Mouse (Mus musculus) forebrain, embryonic 16.5 days (tissue): ENCODE results near the gene Tmem184a. TPM values are rescaled to one million over a fixed set of nuclear protein-coding genes. Genes with fewer than 3 reads are reported as not detected.
A peak's percentile ranks its signal among the peaks of the same experiment; 100 is the strongest.

Source experiments
- ATAC-seq: fragments of 200-750 bp; cut with Nextera tagmentation; 2 replicates; pipeline ENCODE4 v1.8.0; 2017; ENCODE audit warnings: mild to moderate bottlenecking, moderate library complexity
- H3K27ac ChIP-seq: fragments of 300-500 bp; sonication (generic); 2 replicates; pipeline ENCODE4 v1.5.1; 2014; ENCODE audit warnings: low read length, control low read depth
- H3K27me3 ChIP-seq: fragments of 300-500 bp; sonication (generic); replicated peaks from 2 replicates; pipeline ENCODE4 v1.6.1; 2014; ENCODE audit warnings: low read length; ENCODE audit not compliant: control insufficient read depth, insufficient read depth
- H3K36me3 ChIP-seq: fragments of 300-500 bp; sonication (generic); 2 replicates; pipeline ENCODE4 v1.6.1; 2014; ENCODE audit not compliant: control insufficient read depth, insufficient read depth
- H3K4me1 ChIP-seq: fragments of 300-500 bp; sonication (generic); replicated peaks from 2 replicates; pipeline ENCODE4 v1.6.1; 2014; ENCODE audit warnings: low read length; ENCODE audit not compliant: control insufficient read depth, insufficient read depth
- H3K4me2 ChIP-seq: fragments of 300-500 bp; sonication (generic); 2 replicates; pipeline ENCODE4 v1.6.1; 2014; ENCODE audit warnings: mild to moderate bottlenecking, low read length, control low read depth
- H3K4me3 ChIP-seq: fragments of 300-500 bp; sonication (generic); replicated peaks from 2 replicates; pipeline ENCODE4 v1.5.1; 2014; ENCODE audit warnings: mild to moderate bottlenecking, low read length, control low read depth
- H3K9ac ChIP-seq: fragments of 300-500 bp; sonication (generic); replicated peaks from 2 replicates; pipeline ENCODE4 v1.6.1; 2014; ENCODE audit warnings: low read depth, low read length, control low read depth
- H3K9me3 ChIP-seq: fragments of 300-500 bp; sonication (generic); 2 replicates; pipeline ENCODE4 v1.6.1; 2016; ENCODE audit warnings: low read length; ENCODE audit not compliant: control insufficient read depth
- WGBS: fragments of 180-500 bp; shearing (Covaris S2); extraction: QIAGEN DNeasy Blood & Tissue Kit; methylation state at CpG from one replicate; pipeline ENCODE4 v1.1.7; 2014; 5-methylcytosine and 5-hydroxymethylcytosine counted together
- polyA plus RNA-seq: library from polyadenylated mRNA; unstranded; fragments of >200 nt; fragmentation: Nextera tagmentation; extraction: Ambion mirVana; gene quantifications from 2 replicates; pipeline ENCODE4 v1.2.1, GENCODE M21; 2015

Tmem184a gene
- polyA plus RNA-seq, 1 experiment from 2014 or later: 0.29 TPM

DNA sequence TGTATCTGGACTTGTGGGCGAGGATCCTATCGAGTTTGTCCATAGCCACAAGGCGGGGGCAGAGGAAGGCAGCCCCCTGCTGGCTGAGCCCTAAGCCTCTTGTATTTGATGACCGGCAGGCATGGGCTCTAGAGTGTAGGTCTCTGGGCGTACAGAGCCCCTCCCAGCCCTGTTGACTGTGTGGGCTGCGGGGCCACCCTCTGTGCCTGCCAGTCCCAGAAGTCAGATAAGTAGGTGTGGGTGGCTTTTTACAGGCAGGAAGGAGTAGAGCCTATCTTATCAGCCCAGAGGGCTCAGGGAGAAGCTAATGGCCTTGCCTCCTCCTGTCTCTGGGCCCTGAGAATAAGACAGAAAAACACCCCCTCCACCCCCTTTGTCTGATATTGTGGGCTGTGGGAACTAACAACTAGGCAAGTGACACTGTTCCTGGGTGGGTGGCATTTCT is 15.6 kb downstream of the Tmem184a start:
- ATAC-seq: no peak
- no peak overlapping the region for H3K4me2 ChIP-seq
- H3K27me3 ChIP-seq: no peaks in the 10 kb centered on the region
- peaks cover 4% of the 10 kb centered on the region for H3K4me1 ChIP-seq
- peaks cover 3% of the 10 kb centered on the region; the same call in 1 of the 2 replicates for H3K36me3 ChIP-seq
- no peaks in the 10 kb centered on the region for H3K9me3 ChIP-seq
- H3K27ac ChIP-seq: no peak overlapping the region
- H3K4me3 ChIP-seq: no peak overlapping the region
- H3K9ac ChIP-seq: no peak overlapping the region
- WGBS: 9% methylated on average over 6 of the region's 6 CpGs

DNA sequence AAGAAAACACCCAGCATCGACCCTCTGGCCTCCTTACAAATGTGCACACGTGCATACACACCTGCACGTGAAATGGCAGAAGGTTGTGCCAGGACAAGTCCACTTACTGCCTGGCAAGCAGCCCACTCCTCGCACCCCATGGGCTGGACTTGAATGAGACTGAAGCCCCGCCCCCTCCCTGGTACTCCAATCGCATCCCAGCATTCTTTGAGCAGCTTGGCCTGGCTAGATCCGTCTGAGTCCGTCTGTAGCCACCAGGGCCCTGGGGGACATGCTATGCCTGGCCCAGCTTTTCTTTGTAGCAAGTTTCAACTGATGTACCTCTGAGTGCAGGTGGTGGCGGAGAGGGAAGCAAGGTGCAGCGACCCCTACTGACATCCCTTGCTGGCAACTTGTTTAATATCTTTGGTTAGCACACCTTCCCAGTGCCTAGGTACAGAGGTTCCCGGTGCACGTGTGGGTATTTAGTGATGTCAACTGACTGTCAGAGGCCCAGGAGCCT is 16.1 kb downstream of the Tmem184a start:
- peak; percentile 42; the same call in 1 of the 2 replicates for ATAC-seq
- H3K4me2 ChIP-seq: no peak overlapping the region
- WGBS: 5% methylated on average over 12 of the region's 12 CpGs

DNA sequence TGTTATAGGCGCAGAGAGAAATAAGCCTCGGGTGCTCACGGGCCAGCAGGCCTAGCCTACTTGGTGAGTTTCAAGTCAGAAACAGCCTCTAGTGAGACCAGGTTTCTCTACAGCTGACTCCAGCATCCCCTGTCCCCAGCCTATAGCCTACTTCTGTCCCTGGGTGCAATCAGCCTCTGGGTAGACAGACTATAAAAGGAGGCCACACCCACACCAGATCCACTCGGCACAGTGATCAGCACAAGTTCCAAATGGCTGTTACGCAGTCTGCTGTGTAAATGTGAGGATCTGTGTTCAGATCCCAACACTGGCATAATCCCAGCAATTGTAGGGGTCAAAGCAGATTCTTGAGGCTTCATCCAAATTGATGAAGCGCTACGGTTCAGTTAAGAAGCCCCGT is 16.6 kb downstream of the Tmem184a start:
- Histone ChIP-seq H3K4me3 (no peak overlapping the region), H3K36me3 (peaks cover 3% of the 10 kb centered on the region; the same call in 1 of the 2 replicates), H3K9me3 (no peaks in the 10 kb centered on the region), H3K27me3 (no peaks in the 10 kb centered on the region), H3K4me1 (peaks cover 14% of the 10 kb centered on the region), H3K9ac (no peak overlapping the region), H3K27ac (no peak overlapping the region), H3K4me2 (no peak overlapping the region)
- 73% methylated on average over 8 of the region's 8 CpGs for WGBS
- no peak for ATAC-seq

More for the DNA sequence above, 16.1 kb downstream of the Tmem184a start:
- H3K4me3 ChIP-seq: no peak overlapping the region
- peaks cover 3% of the 10 kb centered on the region; the same call in 1 of the 2 replicates for H3K36me3 ChIP-seq
- no peak overlapping the region for H3K9ac ChIP-seq
- H3K27ac ChIP-seq: no peak overlapping the region
- no peaks in the 10 kb centered on the region for H3K27me3 ChIP-seq
- H3K9me3 ChIP-seq: no peaks in the 10 kb centered on the region
- H3K4me1 ChIP-seq: peaks cover 9% of the 10 kb centered on the region

DNA sequence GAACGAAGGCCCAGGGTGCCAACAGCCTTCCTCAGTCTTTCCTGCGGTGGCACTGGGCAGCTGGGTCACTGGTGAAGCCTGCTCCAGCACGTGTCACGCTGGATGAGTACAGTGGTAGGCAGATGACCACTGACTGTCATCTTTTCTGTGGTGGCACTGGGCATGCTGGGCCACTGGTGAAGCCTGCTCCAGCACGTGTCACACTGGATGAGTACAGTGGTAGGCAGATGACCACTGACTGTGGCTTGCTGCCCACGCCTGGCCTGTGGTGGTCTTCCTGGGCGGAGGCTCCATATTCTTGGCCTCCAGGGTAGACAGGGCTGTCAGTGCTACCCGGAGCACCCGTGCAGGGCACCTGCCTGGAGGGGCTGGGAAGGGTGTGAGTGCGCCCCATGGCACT is 17.8 kb downstream of the Tmem184a start:
- no peak for ATAC-seq
- no peak overlapping the region for H3K9ac ChIP-seq
- H3K27ac ChIP-seq: no peak overlapping the region

DNA sequence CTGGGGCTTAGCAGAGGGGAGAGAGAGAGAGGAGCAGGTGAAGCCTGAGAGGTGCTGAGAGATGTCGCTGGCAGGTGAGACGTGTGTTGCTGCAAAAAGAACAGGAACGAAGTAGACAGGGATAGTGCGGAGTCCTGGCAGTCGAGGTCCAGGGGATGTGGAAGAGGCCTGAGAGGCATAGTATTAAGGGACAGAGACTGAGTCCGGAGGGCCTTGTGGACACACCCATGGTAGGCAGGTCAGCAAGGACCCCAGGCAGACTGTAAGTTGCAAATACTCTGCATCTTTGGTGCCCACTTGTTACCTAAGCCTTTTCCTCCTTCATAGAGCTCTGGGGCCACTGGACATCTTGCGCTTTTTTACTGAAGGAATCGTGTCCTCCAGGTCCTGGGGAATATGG is 18.5 kb downstream of the Tmem184a start:
- Histone ChIP-seq H3K4me3 (no peak overlapping the region), H3K4me1 (peaks cover 33% of the 10 kb centered on the region), H3K9ac (no peak overlapping the region), H3K27ac (no peak overlapping the region), H3K27me3 (no peaks in the 10 kb centered on the region), H3K36me3 (peaks cover 3% of the 10 kb centered on the region; the same call in 1 of the 2 replicates), H3K9me3 (no peaks in the 10 kb centered on the region), H3K4me2 (no peak overlapping the region)
- ATAC-seq: no peak
- WGBS: 95% methylated on average over 8 of the region's 8 CpGs

More for the DNA sequence above, 17.8 kb downstream of the Tmem184a start:
- H3K9me3 ChIP-seq: no peaks in the 10 kb centered on the region
- 90% methylated on average over 10 of the region's 10 CpGs for WGBS
- no peak overlapping the region for H3K4me2 ChIP-seq
- H3K36me3 ChIP-seq: peaks cover 3% of the 10 kb centered on the region; the same call in 1 of the 2 replicates
- H3K4me1 ChIP-seq: peaks cover 27% of the 10 kb centered on the region
- no peak overlapping the region for H3K4me3 ChIP-seq
- H3K27me3 ChIP-seq: no peaks in the 10 kb centered on the region

DNA sequence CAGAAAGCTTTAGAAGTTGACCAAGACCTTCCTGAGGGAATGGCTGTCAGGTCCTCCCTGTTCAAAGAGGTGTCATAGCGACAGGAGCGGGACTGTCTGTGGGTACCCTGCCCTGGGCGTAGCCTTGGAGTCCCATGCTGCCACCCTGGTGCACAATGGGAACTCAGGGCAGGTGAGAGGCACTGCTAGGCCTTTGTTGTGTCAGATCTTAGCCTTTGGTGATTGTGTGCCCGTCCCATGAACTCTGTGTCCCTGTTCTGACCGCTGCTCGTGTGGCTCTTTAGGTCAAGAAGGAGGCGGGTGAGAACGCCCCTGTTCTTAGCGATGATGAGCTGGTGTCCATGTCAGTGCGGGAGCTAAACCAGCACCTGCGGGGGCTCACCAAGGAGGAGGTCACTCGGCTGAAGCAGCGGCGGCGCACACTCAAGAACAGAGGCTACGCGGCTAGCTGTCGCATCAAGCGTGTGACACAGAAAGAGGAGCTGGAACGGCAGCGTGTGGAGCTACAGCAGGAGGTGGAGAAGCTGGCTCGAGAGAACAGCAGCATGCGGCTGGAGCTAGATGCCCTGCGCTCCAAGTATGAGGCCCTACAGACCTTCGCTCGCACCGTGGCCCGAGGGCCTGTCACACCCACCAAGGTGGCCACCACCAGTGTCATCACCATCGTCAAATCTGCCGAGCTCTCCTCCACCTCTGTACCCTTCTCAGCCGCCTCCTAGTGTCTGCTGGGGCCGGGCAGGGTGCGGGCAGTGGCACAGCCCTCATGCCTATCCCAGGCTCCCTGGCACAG is 19.7 kb downstream of the Tmem184a start:
- H3K27me3 ChIP-seq: no peaks in the 10 kb centered on the region
- no peak overlapping the region for H3K4me3 ChIP-seq
- H3K9me3 ChIP-seq: no peaks in the 10 kb centered on the region
- H3K4me2 ChIP-seq: no peak overlapping the region
- WGBS: 88% methylated on average over 33 of the region's 33 CpGs
- peaks cover 37% of the 10 kb centered on the region for H3K4me1 ChIP-seq
- peaks cover 3% of the 10 kb centered on the region; the same call in 1 of the 2 replicates for H3K36me3 ChIP-seq
- H3K27ac ChIP-seq: no peak overlapping the region
- no peak for ATAC-seq
- H3K9ac ChIP-seq: no peak overlapping the region

DNA sequence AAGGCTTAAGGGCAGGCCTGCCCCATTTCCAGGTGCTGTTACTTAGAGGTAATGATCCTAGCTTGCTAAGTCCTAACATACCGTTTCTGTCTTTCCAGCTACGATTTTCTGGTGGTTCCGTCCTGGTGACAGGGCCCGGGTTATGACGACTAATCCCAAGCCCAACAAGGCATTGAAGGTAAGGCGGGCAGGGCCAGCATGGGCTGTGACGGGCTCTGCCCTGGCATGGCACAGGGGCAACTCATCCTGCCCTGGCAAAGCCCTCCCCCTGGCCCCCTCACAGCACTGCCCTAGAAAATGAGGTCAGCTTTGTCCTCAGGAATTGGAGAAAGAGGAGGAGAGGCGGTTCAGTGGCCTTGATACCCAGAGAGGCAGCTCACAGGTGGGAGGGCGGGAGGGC is 20.7 kb downstream of the Tmem184a start:
- Histone ChIP-seq H3K4me1 (peaks cover 37% of the 10 kb centered on the region), H3K4me3 (no peak overlapping the region), H3K36me3 (peaks cover 3% of the 10 kb centered on the region; the same call in 1 of the 2 replicates), H3K27me3 (no peaks in the 10 kb centered on the region), H3K9me3 (no peaks in the 10 kb centered on the region), H3K4me2 (peak overlapping the region; percentile 79), H3K9ac (no peak overlapping the region; the same call in 1 of the 2 replicates), H3K27ac (no peak overlapping the region)
- no peak for ATAC-seq
- 88% methylated on average over 9 of the region's 9 CpGs for WGBS

DNA sequence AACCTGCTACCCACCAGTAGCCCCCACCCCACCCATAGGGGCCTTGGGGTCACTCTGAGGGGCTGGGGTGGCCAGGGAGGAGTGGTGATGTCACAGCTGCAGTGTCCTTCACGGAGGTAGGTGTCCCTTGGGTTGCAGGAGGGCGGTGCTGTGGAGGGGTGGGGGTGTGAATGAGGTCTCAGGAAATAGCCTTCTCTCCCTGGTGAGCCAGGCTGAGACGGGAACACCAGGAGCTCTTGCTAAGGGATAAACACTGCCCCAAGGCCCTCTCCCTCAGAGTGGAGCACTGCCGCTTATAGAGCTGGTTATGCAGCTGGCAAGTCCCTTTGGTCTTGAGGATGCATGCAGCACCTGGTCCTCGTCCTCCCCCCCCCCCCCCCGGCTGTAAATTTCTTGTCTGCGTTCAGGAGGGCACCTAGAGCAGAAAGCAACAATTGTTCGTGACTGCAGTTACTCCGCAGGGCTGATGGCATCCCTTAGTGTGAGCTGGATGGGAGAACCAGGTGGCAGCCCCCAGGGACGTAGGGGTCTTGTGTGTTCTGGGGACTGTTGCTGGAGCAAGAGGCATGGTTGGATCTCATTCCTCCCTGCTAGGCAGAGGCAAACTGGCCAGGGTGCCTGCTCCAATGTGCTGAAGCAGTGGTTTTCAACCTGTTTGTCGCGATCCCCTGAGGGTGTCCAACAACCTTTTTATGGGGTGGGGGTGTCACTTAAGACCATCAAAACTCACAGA is 21.4 kb downstream of the Tmem184a start:
- ATAC-seq: peak; percentile 52
- 31% methylated on average over 11 of the region's 12 CpGs for WGBS

More for the DNA sequence above, 21.4 kb downstream of the Tmem184a start:
- H3K4me1 ChIP-seq: peaks cover 35% of the 10 kb centered on the region
- H3K36me3 ChIP-seq: peaks cover 3% of the 10 kb centered on the region; the same call in 1 of the 2 replicates
- H3K4me2 ChIP-seq: peak overlapping the region; percentile 79
- peak overlapping the region; percentile 42 for H3K4me3 ChIP-seq
- H3K27me3 ChIP-seq: no peaks in the 10 kb centered on the region
- H3K27ac ChIP-seq: peak overlapping the region; percentile 93
- H3K9ac ChIP-seq: peak overlapping the region; percentile 68
- no peaks in the 10 kb centered on the region for H3K9me3 ChIP-seq
